Mouse (Mus musculus) lung, adult 18-20 months (tissue): ENCODE results near the gene Atg3.

Source experiments
- DNase-seq, 2 experiments: peaks; one replicate each; pipeline ENCODE4 v3.0.0; 2022; ENCODE audit warnings: mixed read lengths in 2 of 2

Gene Atg3

GRCm38 (mm10) chr16:45204859-45205670, 46.5 kb downstream of the Atg3 start:
- no peak for DNase-seq

GRCm38 (mm10) chr16:45222016-45222415, 63.4 kb downstream of the Atg3 start:
- no peak for DNase-seq

- DNase-seq = no peak
These were observed 64.2 kb downstream of the Atg3 start for GRCm38 (mm10) chr16:45222771-45223170.

- no peak for DNase-seq
These were observed 65.2 kb downstream of the Atg3 start, which contains the start of gene Btla for GRCm38 (mm10) chr16:45223648-45224388. Btla (plus strand) TSS chr16:45224315.

GRCm38 (mm10) chr16:45224431-45225008, 65.9 kb downstream of the Atg3 start:
- no peak for DNase-seq

GRCm38 (mm10) chr16:45227002-45227401, 68.4 kb downstream of the Atg3 start:
- no peak for DNase-seq

- DNase-seq = no peak
These were observed 72.7 kb downstream of the Atg3 start for GRCm38 (mm10) chr16:45231296-45231695.

- no peak for DNase-seq
These were observed 74.4 kb downstream of the Atg3 start for GRCm38 (mm10) chr16:45233007-45233406.
